Mouse (Mus musculus) B cell, adult 67 days (primary cell): ENCODE measurements around the gene Gpr37. TPM values are rescaled to one million over a fixed set of nuclear protein-coding genes. Genes with fewer than 3 reads are reported as not detected.

Source experiments
- total RNA-seq, 2 experiments: library from RNA; stranded (reverse); gene quantifications; 4 replicates each; pipeline ENCODE4 v1.2.4; 2023

Gene Gpr37
- total RNA-seq, result not detected

DNA sequence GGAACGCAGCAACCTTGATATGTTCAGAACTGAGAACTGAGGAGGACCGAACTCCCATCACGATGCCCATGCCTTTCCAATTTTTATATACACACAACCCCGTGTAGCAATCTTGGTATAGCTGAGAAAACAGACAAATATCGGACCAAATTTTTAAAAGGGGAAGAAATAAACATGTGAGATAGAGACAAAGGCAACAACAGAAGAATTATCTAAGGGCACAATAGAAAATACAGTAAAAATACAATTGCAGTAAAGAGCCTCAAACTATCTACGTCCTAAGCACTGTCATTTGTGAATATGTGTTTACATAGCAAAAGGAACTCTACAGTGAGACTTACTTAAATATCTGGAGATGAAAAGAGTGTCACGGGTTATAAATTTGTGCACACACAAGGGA, at the start of gene Gpr37:
Gene Gpr37 (minus strand): TSS at position 101 of the 400 bp plus-strand sequence.

Other genes starting within 250 kb of the Gpr37 start
- 10 to 100 TPM; 28.2 to 30.6 TPM for gene Pot1a, start 118.5 kb upstream of the Gpr37 start, total RNA-seq